Mouse (Mus musculus) kidney, postnatal 10 days (tissue): ENCODE results near the gene Atp1b2.

Experiments used
- DNase-seq: peaks from one replicate; pipeline ENCODE4 v3.0.0; 2021; ENCODE audit warnings: mixed read lengths

Gene Atp1b2

DNA sequence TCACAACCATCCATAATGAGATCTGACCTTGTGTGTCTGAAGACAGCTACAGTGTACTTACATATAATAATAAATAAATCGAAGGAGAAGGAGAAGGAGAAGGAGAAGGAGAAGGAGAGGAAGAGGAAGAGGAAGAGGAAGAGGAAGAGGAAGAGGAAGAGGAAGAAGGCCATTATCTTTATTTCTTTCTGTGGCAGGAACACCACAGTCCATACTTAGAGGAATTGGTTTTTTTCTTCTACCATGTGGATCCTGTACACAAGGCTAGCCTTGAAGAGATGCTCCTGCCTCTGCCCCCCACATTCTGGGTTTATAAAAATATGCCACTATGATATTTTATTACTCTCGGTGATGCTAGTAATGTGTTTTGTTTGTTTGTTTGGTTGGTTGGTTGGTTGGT, 1.1 kb upstream of the Atp1b2 start:
- no peak for DNase-seq

DNA sequence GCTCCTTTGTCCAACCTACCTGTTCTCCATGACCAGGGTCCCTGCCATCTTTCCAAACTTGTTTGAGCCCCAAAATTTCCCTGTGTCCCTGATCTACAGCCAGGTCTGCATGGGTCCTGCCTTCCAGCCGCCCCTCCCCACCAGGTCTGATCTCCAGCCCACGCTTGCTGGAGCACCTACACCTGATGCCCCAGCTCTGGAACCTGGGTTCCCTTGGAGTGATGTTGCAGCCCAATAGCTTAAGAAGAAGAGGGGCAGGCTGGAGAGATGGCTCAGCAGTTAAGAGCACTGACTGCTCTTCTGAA, 701 bp upstream of the Atp1b2 start:
- DNase-seq, result no peak

DNA sequence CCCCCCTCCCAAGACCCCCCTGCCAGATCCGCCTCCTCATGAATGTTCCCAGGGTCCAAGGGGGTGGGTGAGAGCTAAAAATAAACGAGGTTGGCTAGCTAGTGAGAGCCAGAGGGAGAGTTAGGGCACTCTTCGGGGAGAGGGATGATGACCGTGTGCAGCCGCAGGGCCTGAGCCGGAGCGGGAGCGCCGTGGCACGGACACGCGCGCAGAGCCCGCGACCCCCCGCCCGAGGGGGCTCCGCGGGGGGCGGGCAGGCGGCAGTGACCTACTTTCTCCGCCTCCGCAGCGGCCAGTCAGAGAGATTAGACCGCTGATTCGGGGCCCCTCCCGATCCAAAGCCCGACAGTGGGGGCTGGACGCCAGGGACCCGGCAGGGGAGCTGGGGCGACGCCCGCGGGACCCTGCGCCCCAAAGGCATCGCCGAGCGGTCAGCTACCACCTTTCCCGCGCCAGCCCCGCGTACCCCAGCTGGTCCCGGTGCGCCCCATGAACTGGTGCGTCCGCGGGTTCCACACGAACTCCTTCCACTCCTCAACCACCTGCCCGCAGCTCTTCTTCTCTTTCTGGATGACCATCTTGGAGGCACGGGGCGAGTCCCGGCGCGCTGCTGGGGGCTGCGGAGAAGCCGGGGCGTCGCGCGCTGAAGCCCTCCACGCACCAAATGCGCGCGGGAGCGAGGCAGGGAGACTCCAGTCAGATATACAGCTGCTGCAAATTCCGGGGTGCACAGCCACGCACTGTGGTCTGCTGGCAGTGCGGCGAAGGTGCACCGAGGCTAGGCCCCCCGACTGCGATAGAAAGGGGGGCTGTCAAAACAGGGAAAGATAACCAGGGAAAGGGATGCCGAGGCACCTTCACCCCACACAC, 712 bp downstream of the Atp1b2 start:
- DNase-seq, result peak; percentile 59

DNA sequence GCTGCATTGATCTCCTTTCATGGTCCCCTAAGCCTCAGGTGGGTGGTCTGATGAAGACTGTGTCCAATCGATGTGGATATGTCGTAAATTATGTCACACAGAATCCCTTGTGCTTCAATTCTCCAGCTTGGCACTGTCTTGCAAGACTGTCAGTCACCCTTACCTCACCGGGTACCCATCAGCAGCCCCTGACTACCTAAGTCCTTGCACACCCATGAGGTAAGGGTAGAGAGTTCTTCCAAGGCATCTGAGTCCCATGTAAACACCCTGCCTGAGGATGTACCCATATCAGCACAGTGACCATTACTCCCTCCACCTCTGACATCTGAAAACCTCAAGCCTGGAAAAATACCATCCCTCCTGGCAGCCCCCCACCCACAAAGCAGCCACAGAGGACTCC, 1.4 kb downstream of the Atp1b2 start:
- no peak for DNase-seq

DNA sequence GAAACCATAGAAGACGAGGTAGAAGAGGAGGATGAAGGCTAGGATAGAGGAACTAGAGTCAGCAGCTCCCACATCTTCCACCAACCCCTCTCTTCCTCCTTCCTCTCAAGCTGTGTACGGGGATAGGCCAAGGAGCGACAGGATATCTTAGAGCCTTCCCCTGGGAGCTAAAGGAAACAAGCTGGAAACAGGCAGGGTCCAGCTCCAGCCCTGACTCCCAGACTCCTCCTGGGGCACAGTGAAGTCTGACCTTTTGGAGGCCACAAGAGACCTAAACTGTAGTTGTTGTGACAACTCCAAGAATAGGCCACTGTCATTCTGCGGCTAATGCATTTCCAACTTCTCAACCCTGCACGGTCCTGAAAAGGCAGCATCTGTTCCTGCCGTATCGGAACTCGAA, 2.2 kb downstream of the Atp1b2 start:
- peak; percentile 37 for DNase-seq

DNA sequence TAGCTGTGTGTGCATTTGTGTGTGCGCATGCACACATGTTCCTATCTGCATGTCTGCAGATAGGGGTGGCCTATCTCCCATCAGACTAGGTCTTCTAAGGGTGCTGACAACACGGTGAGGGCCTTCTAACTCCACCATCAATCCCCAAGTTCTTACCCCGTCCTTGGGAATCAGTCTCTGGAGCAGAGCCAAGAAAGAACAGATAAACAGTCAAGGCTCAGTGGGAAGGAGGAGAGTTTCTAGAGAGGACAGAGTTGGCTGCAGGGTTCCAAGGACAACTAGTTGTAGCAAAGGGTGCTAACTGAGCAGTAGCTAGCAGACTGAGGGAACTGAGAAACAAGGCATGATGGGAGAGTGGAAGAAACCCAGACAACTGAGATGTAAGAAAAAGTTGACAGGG, 4.0 kb downstream of the Atp1b2 start:
- DNase-seq, result no peak

DNA sequence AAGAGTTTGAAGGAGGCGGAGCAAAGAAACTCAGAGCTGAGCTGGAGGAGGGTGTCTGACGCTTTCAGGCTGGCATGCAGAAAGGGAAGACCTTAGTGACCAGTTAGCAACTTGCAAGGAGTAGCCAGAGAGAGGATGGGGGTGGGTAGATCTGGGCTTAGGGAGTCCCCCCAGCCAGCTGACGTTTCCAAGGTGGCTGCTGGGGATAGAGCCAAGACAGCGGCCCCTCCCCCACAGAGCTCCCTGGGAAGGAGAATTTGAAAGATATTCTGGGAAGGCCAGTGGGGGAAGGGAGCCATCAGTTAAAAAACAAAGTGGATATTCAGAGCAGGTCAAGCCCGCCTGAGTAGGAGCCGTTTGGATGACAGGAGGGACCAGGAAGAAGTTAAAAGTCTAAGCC, 5.6 kb downstream of the Atp1b2 start:
- DNase-seq, result peak; percentile 85

DNA sequence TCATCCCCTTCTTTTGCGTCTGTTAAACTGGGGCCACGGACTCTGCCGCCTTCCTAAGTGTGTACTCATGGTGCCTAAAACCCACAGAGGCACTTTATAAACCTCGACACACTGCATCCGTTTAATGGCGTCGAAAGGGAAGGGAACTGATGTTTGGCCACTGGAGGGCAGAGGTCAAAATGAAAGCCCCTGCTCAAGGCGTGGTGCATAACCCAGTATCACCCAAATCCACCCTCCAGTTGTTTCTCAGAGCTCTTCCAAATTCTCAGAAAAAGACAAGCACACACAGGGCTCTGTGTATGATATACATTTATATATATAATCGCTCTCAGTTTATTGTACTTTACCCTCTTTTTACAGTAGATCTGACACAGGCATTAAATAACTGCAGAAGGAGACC, 6.3 kb downstream of the Atp1b2 start:
- DNase-seq, result no peak

DNA sequence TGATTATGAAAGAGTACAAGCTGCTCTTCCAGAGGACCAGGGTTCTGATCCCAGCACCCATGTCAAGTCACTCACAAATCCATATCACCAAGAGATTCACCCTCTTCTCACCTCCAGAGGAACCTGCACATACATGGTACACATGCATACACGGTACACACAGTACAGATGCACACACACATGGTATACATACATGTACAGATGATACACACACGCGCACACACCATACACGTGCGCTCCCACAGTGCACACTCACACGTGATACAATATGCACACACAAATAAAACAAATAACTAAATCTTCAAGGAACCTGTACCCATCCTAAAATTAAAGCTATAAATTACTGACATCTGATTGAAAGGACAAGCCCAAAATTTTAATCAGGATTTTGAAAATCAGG, 10.9 kb downstream of the Atp1b2 start:
- DNase-seq, result no peak

DNA sequence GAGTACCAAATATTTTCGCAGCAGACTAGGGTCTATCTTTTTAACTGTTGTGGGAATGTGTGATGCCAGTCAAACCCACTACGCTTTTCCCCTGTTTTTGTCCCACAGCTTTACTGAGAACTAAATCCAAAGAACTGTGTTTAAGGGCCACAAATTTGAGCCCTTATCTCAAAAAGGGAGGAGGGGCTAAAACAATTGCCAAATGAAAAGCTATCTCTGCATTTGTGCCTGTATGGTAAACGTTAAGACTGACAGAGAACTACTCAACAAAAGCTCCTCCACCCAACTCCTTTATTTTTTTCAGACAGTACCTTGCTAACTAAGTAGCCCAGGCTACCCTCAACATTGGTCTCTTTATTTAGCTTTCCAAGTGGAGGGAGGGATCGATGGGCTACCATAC, 12.9 kb downstream of the Atp1b2 start:
- no peak for DNase-seq

DNA sequence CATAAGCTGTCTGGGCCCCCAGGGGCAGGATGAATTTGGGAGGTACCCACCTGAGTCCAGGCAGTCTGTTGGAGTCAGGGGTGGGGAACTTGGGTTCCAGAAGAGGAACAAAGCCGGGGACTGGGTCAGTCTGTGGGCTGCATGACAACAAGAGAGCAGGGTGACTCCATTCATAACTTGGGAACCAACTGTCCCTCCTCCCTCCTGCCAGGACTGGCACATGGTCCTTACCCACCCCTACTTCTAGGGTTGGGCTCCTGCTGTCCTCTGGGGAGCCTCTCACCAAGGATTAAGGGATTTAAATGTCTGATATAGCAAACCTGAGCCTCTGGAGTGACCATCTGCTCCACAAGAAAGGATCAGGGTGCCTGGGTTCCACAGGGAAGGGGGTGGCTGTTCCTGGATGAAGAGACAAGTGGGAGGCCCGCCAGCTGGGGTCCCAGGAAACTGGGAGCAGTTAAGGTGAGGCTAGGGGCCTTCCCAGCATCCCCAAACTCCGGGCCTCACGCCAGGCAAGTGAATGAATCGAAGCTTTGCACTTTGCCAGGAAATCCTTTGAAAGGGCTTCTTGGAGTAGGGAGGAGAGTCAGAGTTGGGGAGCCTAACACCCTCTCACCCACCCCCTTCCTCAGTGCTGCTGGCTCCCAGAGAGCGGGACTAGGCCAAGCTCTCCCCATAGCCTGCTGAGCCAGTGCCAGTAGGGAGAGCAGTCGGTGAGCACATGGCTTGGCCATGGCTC, 13.7 kb downstream of the Atp1b2 start:
- peak; percentile 25 for DNase-seq

DNA sequence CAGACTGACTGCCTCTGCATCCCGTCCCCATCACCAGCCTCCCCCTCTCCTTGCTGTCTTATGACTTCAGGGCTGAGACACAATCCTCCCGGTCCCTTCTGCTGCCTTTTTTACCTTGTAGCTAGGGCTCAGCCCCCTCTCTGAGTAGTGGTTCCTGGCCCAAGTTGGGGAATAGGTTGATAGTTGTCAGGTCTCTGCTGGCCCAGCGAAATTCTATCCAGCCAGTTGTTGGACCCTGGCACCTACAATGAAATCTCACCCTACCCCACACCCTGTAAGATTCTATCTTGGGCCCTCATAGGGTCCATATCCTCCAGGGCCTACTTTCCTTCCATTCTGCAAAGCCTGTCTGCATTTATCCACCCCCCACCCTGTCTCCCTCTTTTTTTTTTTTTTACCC, 14.3 kb downstream of the Atp1b2 start:
- DNase-seq, result no peak

DNA sequence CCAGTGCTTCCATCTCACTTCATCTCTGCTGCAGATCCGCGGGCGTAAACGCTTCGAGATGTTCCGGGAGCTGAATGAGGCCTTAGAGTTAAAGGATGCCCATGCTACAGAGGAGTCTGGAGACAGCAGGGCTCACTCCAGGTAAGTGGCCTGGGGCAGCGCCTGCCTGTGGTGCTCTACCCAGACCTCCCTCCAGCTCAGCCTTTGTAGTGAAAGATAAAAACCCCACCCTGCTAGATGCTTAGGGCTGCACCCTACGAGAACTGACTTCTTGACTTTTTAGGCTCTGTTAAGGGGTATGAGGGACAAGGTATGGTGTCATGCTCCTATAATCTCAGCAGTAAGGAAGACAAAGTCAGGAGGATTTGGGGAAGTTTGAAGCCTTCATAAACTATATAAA, 15.1 kb downstream of the Atp1b2 start:
- no peak for DNase-seq

DNA sequence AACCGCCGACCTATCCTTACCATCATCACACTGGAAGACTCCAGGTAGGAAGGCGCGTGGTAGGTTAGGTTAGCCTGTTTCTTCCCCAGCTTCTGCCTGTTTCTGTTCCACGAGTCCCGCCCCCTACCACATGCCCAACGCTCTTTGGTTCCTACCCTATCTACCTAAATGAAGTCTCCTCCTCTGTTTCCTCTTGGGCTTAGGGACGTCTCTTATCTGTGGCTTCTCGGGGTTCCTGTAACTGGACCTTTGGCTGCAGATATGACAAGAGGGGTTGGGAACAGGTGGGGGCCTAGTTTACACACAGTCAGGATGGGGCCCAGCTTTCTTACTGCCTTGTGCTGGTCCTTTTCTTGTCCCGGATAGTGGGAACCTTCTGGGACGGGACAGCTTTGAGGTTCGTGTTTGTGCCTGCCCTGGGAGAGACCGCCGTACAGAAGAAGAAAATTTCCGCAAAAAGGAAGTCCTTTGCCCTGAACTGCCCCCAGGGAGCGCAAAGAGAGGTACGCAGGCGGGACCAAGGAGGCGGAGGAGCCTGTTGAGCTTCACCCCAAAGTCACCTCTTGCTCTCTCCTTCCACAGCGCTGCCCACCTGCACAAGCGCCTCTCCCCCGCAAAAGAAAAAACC, 16.4 kb downstream of the Atp1b2 start:
- DNase-seq, result no peak

DNA sequence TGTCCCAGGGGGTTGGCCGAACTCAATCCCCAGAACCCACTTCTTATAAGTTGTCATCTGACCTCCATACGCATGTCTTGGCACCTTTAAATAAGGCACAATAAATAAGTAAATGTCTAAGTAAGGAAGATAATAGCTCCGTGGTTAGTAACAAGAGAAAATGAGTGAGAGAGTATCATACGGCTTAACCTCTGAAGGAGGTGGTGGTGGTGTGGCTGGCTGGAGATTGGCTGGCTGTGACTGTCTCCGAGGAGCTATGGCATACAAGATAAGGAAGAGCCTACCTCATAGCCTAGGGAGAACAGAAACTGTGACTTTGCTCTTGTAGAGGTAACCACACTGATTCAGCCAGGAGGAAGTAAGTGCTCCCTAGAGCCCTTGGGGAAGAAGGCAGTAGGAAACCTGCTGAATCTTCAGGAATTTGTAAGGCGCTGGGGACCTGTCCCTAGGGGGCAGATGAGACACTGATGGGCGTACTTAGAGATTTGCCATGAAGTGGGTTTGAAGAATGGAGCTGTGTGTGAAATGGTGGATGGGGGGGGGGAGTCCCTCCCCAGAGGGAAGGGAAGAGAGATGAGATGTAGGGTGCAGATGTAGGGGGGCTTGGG, 19.9 kb downstream of the Atp1b2 start:
- no peak for DNase-seq

DNA sequence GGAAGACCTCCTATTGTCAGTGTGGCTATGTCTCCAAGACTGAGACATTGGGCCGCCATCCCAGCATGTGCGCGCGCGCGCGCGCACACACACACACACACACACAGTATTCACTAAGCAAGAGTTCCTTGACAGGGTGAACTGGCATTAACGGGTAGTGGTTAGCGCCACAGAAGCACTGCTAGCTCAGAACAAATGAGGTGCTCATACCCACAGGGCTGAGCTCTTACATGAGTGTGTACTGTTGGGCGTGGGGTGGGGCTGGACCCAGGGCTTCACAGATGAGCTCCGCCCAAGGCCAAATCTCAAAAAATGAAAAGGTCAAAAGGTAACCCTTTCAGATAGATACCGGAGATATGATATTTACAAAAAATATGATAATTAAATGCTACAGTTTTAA, 20.8 kb downstream of the Atp1b2 start:
- no peak for DNase-seq

DNA sequence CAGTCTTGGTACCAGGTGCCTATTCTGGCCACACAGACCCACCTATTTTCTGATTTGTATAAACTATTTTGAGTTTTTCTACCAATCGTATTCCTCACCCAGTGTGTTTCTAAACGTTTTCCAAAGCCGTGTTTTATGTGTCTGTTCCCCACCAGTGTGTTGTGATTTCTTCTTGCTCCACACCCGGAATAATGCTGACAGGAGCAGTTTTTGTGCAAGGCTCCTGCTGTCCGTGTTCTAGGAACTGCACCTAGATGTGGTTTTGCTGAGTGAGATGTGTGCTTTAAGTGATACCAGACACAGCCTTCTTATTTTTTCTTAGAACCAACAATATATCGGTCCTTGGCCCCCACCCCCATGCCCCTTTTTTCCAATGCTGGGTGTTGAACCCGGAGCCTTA, 21.7 kb downstream of the Atp1b2 start:
- no peak for DNase-seq

DNA sequence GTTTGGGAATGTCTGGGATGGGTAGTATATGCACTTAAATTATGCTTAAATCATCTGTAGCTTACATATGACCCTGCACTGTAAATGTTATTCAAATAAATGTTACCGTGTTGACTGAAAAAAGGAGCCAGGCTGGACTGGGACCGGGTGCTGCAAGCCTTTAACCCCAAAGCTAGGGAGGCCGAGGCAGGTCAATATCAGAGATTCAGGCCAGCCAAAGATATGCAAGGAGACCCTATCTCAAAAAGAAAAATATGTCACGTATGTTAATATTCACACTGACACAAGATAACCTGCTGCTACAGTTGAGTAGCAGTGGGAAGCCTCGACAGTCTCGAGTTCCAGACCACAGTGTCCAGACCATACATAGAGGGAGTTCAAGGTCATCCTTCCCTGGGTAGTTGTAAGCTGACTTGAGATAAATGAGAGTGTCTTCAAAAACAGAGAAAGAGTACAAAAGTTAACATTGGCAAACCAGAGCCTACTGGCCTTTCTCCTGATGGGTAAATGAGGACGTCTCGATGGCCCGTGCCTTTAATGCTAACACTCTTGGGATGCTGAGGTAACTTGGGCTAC, 23.4 kb downstream of the Atp1b2 start:
- DNase-seq, result no peak

DNA sequence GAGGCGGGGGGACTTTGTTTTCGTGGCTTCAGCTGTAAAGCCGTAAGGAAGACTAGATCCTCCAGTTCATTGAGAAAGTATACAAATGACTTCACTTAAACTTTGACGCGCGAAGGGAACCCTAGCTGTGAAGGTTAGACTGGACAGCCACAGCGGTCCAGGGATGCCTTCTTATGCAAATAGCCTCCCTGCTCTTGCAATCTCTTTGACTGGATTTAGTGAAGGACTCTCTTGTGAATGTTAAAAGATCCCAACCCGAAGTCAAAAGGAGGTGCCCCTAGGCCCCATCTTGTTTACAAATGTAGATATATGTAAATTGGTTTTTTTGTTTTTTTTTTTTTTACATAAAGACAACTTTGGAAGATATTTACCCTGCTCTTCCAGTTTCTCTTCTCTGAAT, 23.9 kb downstream of the Atp1b2 start:
- DNase-seq, result no peak

DNA sequence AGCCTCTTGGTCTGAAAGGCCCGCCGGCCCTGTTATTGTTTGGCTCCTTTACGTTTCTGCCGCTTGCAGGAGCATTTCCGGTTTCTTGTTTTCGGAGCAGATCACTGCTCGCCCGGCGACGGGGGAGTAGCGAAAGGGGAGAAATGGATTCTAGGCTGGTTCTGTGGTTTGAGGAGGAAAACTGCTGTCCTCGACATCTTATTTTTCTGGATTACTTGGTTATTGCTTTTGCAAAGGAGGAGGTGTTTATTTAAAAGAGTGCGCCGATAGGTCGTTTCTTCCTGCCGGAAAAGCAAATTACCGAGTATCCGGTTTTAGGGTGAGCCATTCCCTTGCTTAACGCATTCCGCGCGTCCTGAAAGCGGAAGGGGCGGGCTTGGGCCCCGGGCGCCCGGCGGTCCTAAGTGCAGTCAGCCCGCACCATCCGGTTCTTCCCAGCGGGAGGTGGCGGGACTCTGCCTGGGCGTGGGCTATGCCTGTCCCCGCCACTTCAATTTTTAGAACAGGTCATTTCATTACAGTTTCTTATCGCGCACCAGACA, 24.5 kb downstream of the Atp1b2 start:
- DNase-seq, result peak; percentile 95

DNA sequence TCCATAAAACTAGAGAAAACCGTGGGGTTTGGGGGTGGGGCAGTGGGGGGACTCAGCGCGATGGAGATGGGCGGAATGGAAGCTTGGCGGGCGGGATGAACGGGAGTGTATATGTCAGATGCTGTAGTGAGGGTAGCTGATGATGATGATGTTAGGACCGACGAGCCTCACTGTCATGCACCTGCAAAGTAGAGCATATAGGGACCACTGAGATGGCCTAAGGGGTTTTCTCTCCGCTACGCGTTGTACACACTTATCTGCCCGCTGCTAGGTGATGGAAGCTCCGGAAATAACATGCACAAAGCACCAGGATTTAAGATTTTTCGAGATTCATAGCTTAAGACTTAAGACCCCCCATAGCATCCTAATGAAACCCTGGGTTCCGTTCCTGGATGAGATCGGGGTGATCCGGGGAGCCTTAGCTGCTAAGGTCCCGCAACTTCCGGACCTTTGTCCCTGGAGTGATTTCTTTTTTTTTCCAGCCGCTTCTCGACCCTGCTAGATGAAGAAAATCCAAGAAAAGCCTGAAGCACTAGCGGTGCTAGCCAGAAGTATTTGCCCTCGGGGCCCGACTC, 25.1 kb downstream of the Atp1b2 start:
- no peak for DNase-seq

DNA sequence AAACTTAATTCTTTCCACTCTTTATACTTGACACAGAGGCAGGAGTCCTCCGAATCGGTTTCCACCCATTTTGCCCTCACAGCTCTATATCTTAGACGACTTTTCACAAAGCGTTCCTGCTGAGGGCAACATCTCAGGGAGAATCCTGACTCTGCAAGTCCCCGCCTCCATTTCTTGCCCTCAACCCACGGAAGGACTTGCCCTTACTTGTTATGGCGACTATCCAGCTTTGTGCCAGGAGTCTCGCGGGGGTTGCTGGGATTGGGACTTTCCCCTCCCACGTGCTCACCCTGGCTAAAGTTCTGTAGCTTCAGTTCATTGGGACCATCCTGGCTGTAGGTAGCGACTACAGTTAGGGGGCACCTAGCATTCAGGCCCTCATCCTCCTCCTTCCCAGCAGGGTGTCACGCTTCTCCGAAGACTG, 25.6 kb downstream of the Atp1b2 start, which contains the start of the genes Wrap53 and Trp53:
Gene Wrap53, minus strand, starts transcription at position 165 of the 424 bp plus-strand sequence.
Gene Trp53, plus strand, starts transcription at position 269 of the 424 bp plus-strand sequence.
- DNase-seq, result peak; percentile 93
